In the genomic region with DNA sequence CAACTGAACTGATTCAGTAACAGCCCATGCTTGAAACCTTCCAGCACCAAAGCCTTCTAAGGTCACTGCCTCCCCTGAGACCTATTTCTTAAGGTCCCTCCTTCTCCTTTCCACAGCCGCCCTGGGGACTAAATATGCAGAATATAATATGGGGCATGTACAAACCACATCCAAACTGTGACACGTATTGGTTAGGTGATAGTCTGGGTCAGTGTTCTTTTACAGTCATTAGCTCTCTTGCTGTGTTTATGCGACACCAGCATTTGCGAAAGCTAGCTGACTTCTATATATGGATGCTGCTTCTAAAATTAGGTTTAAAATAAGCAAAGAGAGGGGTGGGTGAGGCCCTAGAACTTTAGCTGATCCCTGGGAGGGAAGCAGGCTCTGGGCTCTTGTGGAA, we compare ENCODE assay signal across 24 mouse cellular contexts. TPM values are rescaled to one million over a fixed set of nuclear protein-coding genes. Genes with fewer than 3 reads are reported as not detected.
DNase-seq lines count a peak whose midpoint lies in the region; ATAC-seq and TF ChIP-seq lines count a peak whose summit lies in the region.
"Had no signal": no experiment of that assay in that cellular context is flagged by ENCODE, and none has a peak within 500 bp of the region (broad histone marks: within the 10 kb centered on the region; RNA-seq: fewer than 3 reads in every experiment).

No protein-coding gene starts in this region.

- intact Hi-C loops in gastrocnemius, adult 2 months (cut with DNase I), result no loop called here
- intact Hi-C loops in gastrocnemius, postnatal 36 days (cut with DNase I), result no loop called here

- H3K4me3 ChIP-seq in gastrocnemius, adult 2 months, result peak overlapping the region; percentile 45
- no peak overlapping the region for H3K4me3 ChIP-seq in intestine, embryonic 16.5 days (ENCODE audit: low read length)
- H3K4me3 ChIP-seq in stomach, embryonic 15.5 days (replicated peaks), result no peak overlapping the region
- H3K4me3 ChIP-seq: forebrain, embryonic 15.5 days; heart, embryonic 10.5 days; kidney, embryonic 15.5 days; layer of hippocampus, adult 2 months; left cerebral cortex, adult 2 months; limb, embryonic 12.5 days; liver, embryonic 15.5 days; megakaryocyte, embryonic 14.5 days; neural tube, embryonic 13.5 days had no signal

- H3K9ac ChIP-seq in intestine, embryonic 16.5 days (ENCODE audit: low read depth, low read length), result peak overlapping the region; percentile 21; the same call in 1 of the 2 replicates
- no peak overlapping the region for H3K9ac ChIP-seq in stomach, embryonic 15.5 days
- H3K9ac ChIP-seq: forebrain, embryonic 15.5 days; kidney, embryonic 15.5 days; limb, embryonic 12.5 days; liver, embryonic 15.5 days; neural tube, embryonic 13.5 days had no signal

- TF ChIP-seq CTCF in gastrocnemius, adult 2 months (IDR thresholded peaks at IDR 0.05), result no peak

- peak overlapping the region; percentile 79 for H3K27ac ChIP-seq in gastrocnemius, adult 2 months
- H3K27ac ChIP-seq in intestine, embryonic 16.5 days (ENCODE audit: low read length), result peak overlapping the region; percentile 69
- peak overlapping the region; percentile 82; the same call in 1 of the 2 replicates for H3K27ac ChIP-seq in stomach, embryonic 15.5 days
- H3K27ac ChIP-seq: forebrain, embryonic 15.5 days; heart, embryonic 10.5 days; hindbrain, postnatal 0 days; kidney, embryonic 15.5 days; layer of hippocampus, adult 2 months; left cerebral cortex, adult 2 months; limb, embryonic 12.5 days; liver, embryonic 15.5 days; neural tube, embryonic 13.5 days had no signal

- no peaks in the 10 kb centered on the region for H3K27me3 ChIP-seq in intestine, embryonic 16.5 days (replicated peaks; ENCODE audit: control insufficient read depth, insufficient read depth, low read length)
- no peaks in the 10 kb centered on the region for H3K27me3 ChIP-seq in stomach, embryonic 15.5 days (replicated peaks)
- H3K27me3 ChIP-seq: forebrain, embryonic 15.5 days; kidney, embryonic 15.5 days; limb, embryonic 12.5 days; liver, embryonic 15.5 days; neural tube, embryonic 13.5 days had no signal

- no peak for DNase-seq in gastrocnemius, adult 2 months
- DNase-seq in gastrocnemius, postnatal 36 days, result no peak
- peak; percentile 0 for DNase-seq in right cerebral cortex, postnatal 4 days
- DNase-seq in right cerebral cortex, postnatal 14 days, result no peak
- no peak for DNase-seq in MN1 (ENCODE audit: low spot score)
- DNase-seq: cerebellum, postnatal 25 days; heart, postnatal 14 days; thymus, postnatal 25 days had no signal

- H3K4me1 ChIP-seq in intestine, embryonic 16.5 days (ENCODE audit: control insufficient read depth, insufficient read depth, low read length), result peaks cover 6% of the 10 kb centered on the region; the same call in 1 of the 2 replicates
- 0 out of 2 replicates have a peak, but pooled peaks cover 2% of the 10 kb centered on the region for H3K4me1 ChIP-seq in stomach, embryonic 15.5 days
- H3K4me1 ChIP-seq: forebrain, embryonic 15.5 days; limb, embryonic 12.5 days; neural tube, embryonic 13.5 days had no signal

- 56% methylated on average over 4 of the region's 4 CpGs for WGBS in intestine, embryonic 16.5 days
- whole genome bisulfite sequencing in stomach, embryonic 15.5 days, result 50% methylated on average over 4 of the region's 4 CpGs

- no peak for ATAC-seq in intestine, embryonic 16.5 days
- ATAC-seq in stomach, embryonic 15.5 days (ENCODE audit: insufficient read depth, low FRiP score, low read depth), result no peak
- ATAC-seq: forebrain, embryonic 15.5 days; hindbrain, postnatal 0 days had no signal

- no peaks in the 10 kb centered on the region for H3K9me3 ChIP-seq in intestine, embryonic 16.5 days (ENCODE audit: control insufficient read depth, low read length)
- H3K9me3 ChIP-seq in stomach, embryonic 15.5 days, result no peaks in the 10 kb centered on the region
- H3K9me3 ChIP-seq: forebrain, embryonic 15.5 days; heart, embryonic 10.5 days; kidney, embryonic 15.5 days; limb, embryonic 12.5 days; liver, embryonic 15.5 days; megakaryocyte, embryonic 14.5 days; neural tube, embryonic 13.5 days had no signal

- H3K36me3 ChIP-seq in intestine, embryonic 16.5 days (ENCODE audit: control insufficient read depth, insufficient read depth, low read length), result no peaks in the 10 kb centered on the region
- H3K36me3 ChIP-seq in stomach, embryonic 15.5 days, result no peaks in the 10 kb centered on the region
- H3K36me3 ChIP-seq: forebrain, embryonic 15.5 days; heart, embryonic 10.5 days; kidney, embryonic 15.5 days; limb, embryonic 12.5 days; liver, embryonic 15.5 days; neural tube, embryonic 13.5 days had no signal

- H3K4me2 ChIP-seq in intestine, embryonic 16.5 days (ENCODE audit: low read depth, low read length), result no peak overlapping the region
- H3K4me2 ChIP-seq in stomach, embryonic 15.5 days, result no peak overlapping the region
- H3K4me2 ChIP-seq: forebrain, embryonic 15.5 days; kidney, embryonic 15.5 days; limb, embryonic 12.5 days; liver, embryonic 15.5 days; neural tube, embryonic 13.5 days had no signal

RNA-seq across cellular contexts. Expression of gene Ackr2, which starts 1.3 kb away (rescaled TPM):
- 1 to 10 TPM; 1.2 to 3.6 TPM for total RNA-seq in gastrocnemius, adult 2 months (2021)
- under 1 TPM; 0.71 to 0.89 TPM for total RNA-seq in gastrocnemius, postnatal 36 days (2021)
- 0.62 and 0.98 TPM in 2 replicates for polyA plus RNA-seq in intestine, embryonic 16.5 days (2015; fragmentation: Nextera tagmentation; extraction: Ambion mirVana)
- polyA plus RNA-seq in stomach, embryonic 15.5 days (2015; fragmentation: Nextera tagmentation; extraction: Ambion mirVana), result 0.45 and 0.48 TPM in 2 replicates
- polyA plus RNA-seq: C2C12; limb, embryonic 12.5 days had no signal

RNA-seq across cellular contexts. Expression of gene Cyp8b1, which starts 19.3 kb away (rescaled TPM):
- total RNA-seq in gastrocnemius, adult 2 months (2021), result not detected
- total RNA-seq in gastrocnemius, postnatal 36 days (2021), result not detected
- not detected in 2 replicates for polyA plus RNA-seq in intestine, embryonic 16.5 days (2015; fragmentation: Nextera tagmentation; extraction: Ambion mirVana)
- 0.15 and 0.35 TPM in 2 replicates for polyA plus RNA-seq in stomach, embryonic 15.5 days (2015; fragmentation: Nextera tagmentation; extraction: Ambion mirVana)
- total RNA-seq: ES-E14; gastrocnemius, adult 8-10 months; hindbrain, postnatal 0 days; layer of hippocampus, adult 2 months; left cerebral cortex, adult 2 months had no signal
- polyA plus RNA-seq: C2C12; forebrain, embryonic 15.5 days; heart, embryonic 10.5 days; hindbrain, postnatal 0 days; limb, embryonic 12.5 days; neural tube, embryonic 13.5 days had no signal

RNA-seq across cellular contexts. Expression of gene Higd1a, which starts 38.7 kb away (rescaled TPM):
- 100 to 1,000 TPM in 1 of 2 experiments, 10 to 100 TPM in 1; 89.1 to 111 TPM for total RNA-seq in gastrocnemius, adult 2 months (2021)
- total RNA-seq in gastrocnemius, postnatal 36 days (2021), result 10 to 100 TPM; 96.5 to 97.5 TPM
- polyA plus RNA-seq in intestine, embryonic 16.5 days (2015; fragmentation: Nextera tagmentation; extraction: Ambion mirVana), result 149 and 162 TPM in 2 replicates
- polyA plus RNA-seq in stomach, embryonic 15.5 days (2015; fragmentation: Nextera tagmentation; extraction: Ambion mirVana), result 241 and 244 TPM in 2 replicates

RNA-seq across cellular contexts. Expression of gene Fam198a, which starts 54.0 kb away (rescaled TPM):
- 1 to 10 TPM in 1 of 2 experiments, under 1 TPM in 1; 0.97 to 1.6 TPM for total RNA-seq in gastrocnemius, adult 2 months (2021)
- 1 to 10 TPM; 1.3 to 1.4 TPM for total RNA-seq in gastrocnemius, postnatal 36 days (2021)
- polyA plus RNA-seq in intestine, embryonic 16.5 days (2015; fragmentation: Nextera tagmentation; extraction: Ambion mirVana), result 2.7 and 3.5 TPM in 2 replicates
- 6.4 and 9.0 TPM in 2 replicates for polyA plus RNA-seq in stomach, embryonic 15.5 days (2015; fragmentation: Nextera tagmentation; extraction: Ambion mirVana)
- polyA plus RNA-seq: C2C12 had no signal

RNA-seq across cellular contexts. Expression of gene Ccdc13, which starts 57.6 kb away (rescaled TPM):
- total RNA-seq in gastrocnemius, adult 2 months (2021), result under 1 TPM in 1 of 2 experiments, not detected in 1; 0.23 TPM
- under 1 TPM in 1 of 2 experiments, not detected in 1; 0.17 TPM for total RNA-seq in gastrocnemius, postnatal 36 days (2021)
- polyA plus RNA-seq in intestine, embryonic 16.5 days (2015; fragmentation: Nextera tagmentation; extraction: Ambion mirVana), result 0.66 and 0.81 TPM in 2 replicates
- polyA plus RNA-seq in stomach, embryonic 15.5 days (2015; fragmentation: Nextera tagmentation; extraction: Ambion mirVana), result 0.46 and 0.77 TPM in 2 replicates
- polyA plus RNA-seq: liver, embryonic 15.5 days; spleen, adult 2 months had no signal
